Mouse (Mus musculus) right cerebral cortex, postnatal 14 days (tissue): ENCODE results near the gene Tecpr1.

ENCODE experiments used
- DNase-seq: peaks from one replicate; pipeline ENCODE4 v3.0.0; 2022

Tecpr1 gene

GRCm38 (mm10) chr5:144251876-144252577, 28.6 kb upstream of the Tecpr1 start:
- DNase-seq = no peak

GRCm38 (mm10) chr5:144249871-144250270, 26.5 kb upstream of the Tecpr1 start:
- DNase-seq = no peak

GRCm38 (mm10) chr5:144247906-144248585, 24.6 kb upstream of the Tecpr1 start:
- no peak for DNase-seq

- DNase-seq = no peak
These were observed 23.9 kb upstream of the Tecpr1 start for GRCm38 (mm10) chr5:144247307-144247706.

GRCm38 (mm10) chr5:144246669-144247068, 23.3 kb upstream of the Tecpr1 start:
- DNase-seq = no peak

- DNase-seq = no peak
These were observed 22.2 kb upstream of the Tecpr1 start for GRCm38 (mm10) chr5:144245592-144245991.

GRCm38 (mm10) chr5:144243901-144244487, 20.6 kb upstream of the Tecpr1 start, which contains the start of gene Bri3:
Gene Bri3, plus strand, starts transcription at chr5:144244437.
- no peak for DNase-seq

- no peak for DNase-seq
These were observed 15.6 kb upstream of the Tecpr1 start for GRCm38 (mm10) chr5:144238969-144239368.

GRCm38 (mm10) chr5:144234714-144235113, 11.3 kb upstream of the Tecpr1 start:
- DNase-seq = no peak

- DNase-seq = no peak
These were observed 10.8 kb upstream of the Tecpr1 start for GRCm38 (mm10) chr5:144234222-144234621.

- no peak for DNase-seq
These were observed 9.1 kb upstream of the Tecpr1 start for GRCm38 (mm10) chr5:144232531-144232930.

GRCm38 (mm10) chr5:144231410-144231809, 8.0 kb upstream of the Tecpr1 start:
- DNase-seq = no peak

- no peak for DNase-seq
These were observed 6.8 kb upstream of the Tecpr1 start for GRCm38 (mm10) chr5:144230216-144230615.

- no peak for DNase-seq
These were observed 2.8 kb upstream of the Tecpr1 start for GRCm38 (mm10) chr5:144226220-144226619.

GRCm38 (mm10) chr5:144223899-144224816, 743 bp upstream of the Tecpr1 start:
- DNase-seq = no peak

- no peak for DNase-seq
These were observed 458 bp downstream of the Tecpr1 start for GRCm38 (mm10) chr5:144222811-144223502.

- no peak for DNase-seq
These were observed 2.1 kb downstream of the Tecpr1 start for GRCm38 (mm10) chr5:144221305-144221704.

- no peak for DNase-seq
These were observed 3.5 kb downstream of the Tecpr1 start for GRCm38 (mm10) chr5:144219936-144220335.

GRCm38 (mm10) chr5:144219306-144219705, 4.1 kb downstream of the Tecpr1 start:
- no peak for DNase-seq

- no peak for DNase-seq
These were observed 5.4 kb downstream of the Tecpr1 start for GRCm38 (mm10) chr5:144218061-144218460.

GRCm38 (mm10) chr5:144215992-144216391, 7.4 kb downstream of the Tecpr1 start:
- DNase-seq = no peak

- DNase-seq = peak; percentile 58
These were observed 9.0 kb downstream of the Tecpr1 start for GRCm38 (mm10) chr5:144214453-144214852.
